Mouse (Mus musculus): Measurements from ENCODE around the gene Atpaf1. TPM values are rescaled to one million over a fixed set of nuclear protein-coding genes. Genes with fewer than 3 reads are reported as not detected.

Gene Atpaf1
- polyA plus RNA-seq, 2 experiments = 8.5 to 22.0 TPM

- 87% methylated on average over 3 of the region's 3 CpGs for WGBS (ENCODE audit: insufficient replicate concordance)
- no peak for DNase-seq (ENCODE audit: low read depth in 3 of 3, low spot score in 3 of 3)
These were observed 23.4 kb upstream of the Atpaf1 start for GRCm38 (mm10) chr4:115761206-115761605.

GRCm38 (mm10) chr4:115764581-115764980, 20.0 kb upstream of the Atpaf1 start:
- ATAC-seq (ENCODE audit: insufficient read depth) = no peak
- H3K4me2 ChIP-seq (ENCODE audit: low read depth) = no peak overlapping the region
- no peak overlapping the region for H3K27ac ChIP-seq
- H3K9me3 ChIP-seq (ENCODE audit: control insufficient read depth, low read length) = no peaks in the 10 kb centered on the region
- DNase-seq (ENCODE audit: low read depth in 3 of 3, low spot score in 3 of 3) = no peak
- H3K4me1 ChIP-seq (replicated peaks; ENCODE audit: control insufficient read depth in 2 of 2, insufficient read depth in 2 of 2, low read length in 1 of 2) = no peaks in the 10 kb centered on the region
- 86% methylated on average over 11 of the region's 11 CpGs for WGBS (ENCODE audit: insufficient replicate concordance)
- no peak overlapping the region for H3K9ac ChIP-seq (replicated peaks)
- no peak for TF ChIP-seq CTCF (IDR thresholded peaks at IDR 0.05; ENCODE audit: low read depth)
- no peak for TF ChIP-seq EP300 (IDR thresholded peaks at IDR 0.05; ENCODE audit: low read depth)
- H3K27me3 ChIP-seq (ENCODE audit: control insufficient read depth, insufficient read depth, low read length) = no peaks in the 10 kb centered on the region
- no peak overlapping the region for H3K4me3 ChIP-seq (ENCODE audit: insufficient read depth in 1 of 2, low read depth in 2 of 2, low read length in 2 of 2)
- peaks cover 11% of the 10 kb centered on the region for H3K36me3 ChIP-seq (replicated peaks; ENCODE audit: control insufficient read depth, insufficient read depth, low read depth)

More at GRCm38 (mm10) chr4:115761206-115761605, 23.4 kb upstream of the Atpaf1 start:
- no peaks in the 10 kb centered on the region for H3K9me3 ChIP-seq (ENCODE audit: control insufficient read depth, low read length)
- no peak overlapping the region for H3K27ac ChIP-seq
- no peak overlapping the region for H3K9ac ChIP-seq (replicated peaks)
- H3K4me3 ChIP-seq (ENCODE audit: insufficient read depth in 1 of 2, low read depth in 2 of 2, low read length in 2 of 2) = no peak overlapping the region
- TF ChIP-seq CTCF (IDR thresholded peaks at IDR 0.05; ENCODE audit: low read depth) (no peak), EP300 (IDR thresholded peaks at IDR 0.05; ENCODE audit: low read depth) (no peak)
- H3K4me2 ChIP-seq (ENCODE audit: low read depth) = no peak overlapping the region
- no peak for ATAC-seq (ENCODE audit: insufficient read depth)
- no peaks in the 10 kb centered on the region for H3K4me1 ChIP-seq (replicated peaks; ENCODE audit: control insufficient read depth in 2 of 2, insufficient read depth in 2 of 2, low read length in 1 of 2)
- H3K36me3 ChIP-seq (replicated peaks; ENCODE audit: control insufficient read depth, insufficient read depth, low read depth) = peaks cover 5% of the 10 kb centered on the region
- no peaks in the 10 kb centered on the region for H3K27me3 ChIP-seq (ENCODE audit: control insufficient read depth, insufficient read depth, low read length)

- no peak overlapping the region for H3K4me3 ChIP-seq (ENCODE audit: insufficient read depth in 1 of 2, low read depth in 2 of 2, low read length in 2 of 2)
- H3K4me2 ChIP-seq (ENCODE audit: low read depth) = no peak overlapping the region
- ATAC-seq (ENCODE audit: insufficient read depth) (no peak), DNase-seq (ENCODE audit: low read depth in 3 of 3, low spot score in 3 of 3) (no peak)
- no peak overlapping the region for H3K27ac ChIP-seq
- TF ChIP-seq CTCF (IDR thresholded peaks at IDR 0.05; ENCODE audit: low read depth) (no peak), EP300 (IDR thresholded peaks at IDR 0.05; ENCODE audit: low read depth) (no peak)
- WGBS (ENCODE audit: insufficient replicate concordance) = 69% methylated on average over 11 of the region's 11 CpGs
- H3K9me3 ChIP-seq (ENCODE audit: control insufficient read depth, low read length) = no peaks in the 10 kb centered on the region
- H3K36me3 ChIP-seq (replicated peaks; ENCODE audit: control insufficient read depth, insufficient read depth, low read depth) = peaks cover 11% of the 10 kb centered on the region
- H3K27me3 ChIP-seq (ENCODE audit: control insufficient read depth, insufficient read depth, low read length) = no peaks in the 10 kb centered on the region
- H3K9ac ChIP-seq (replicated peaks) = no peak overlapping the region
- no peaks in the 10 kb centered on the region for H3K4me1 ChIP-seq (replicated peaks; ENCODE audit: control insufficient read depth in 2 of 2, insufficient read depth in 2 of 2, low read length in 1 of 2)
These were observed 16.8 kb upstream of the Atpaf1 start for GRCm38 (mm10) chr4:115767647-115768467.

- Histone ChIP-seq H3K9me3 (ENCODE audit: control insufficient read depth, low read length) (no peaks in the 10 kb centered on the region), H3K27me3 (ENCODE audit: control insufficient read depth, insufficient read depth, low read length) (no peaks in the 10 kb centered on the region), H3K27ac (no peak overlapping the region), H3K4me2 (ENCODE audit: low read depth) (no peak overlapping the region), H3K4me3 (ENCODE audit: insufficient read depth in 1 of 2, low read depth in 2 of 2, low read length in 2 of 2) (no peak overlapping the region), H3K9ac (replicated peaks) (no peak overlapping the region), H3K36me3 (replicated peaks; ENCODE audit: control insufficient read depth, insufficient read depth, low read depth) (peaks cover 8% of the 10 kb centered on the region), H3K4me1 (replicated peaks; ENCODE audit: control insufficient read depth in 2 of 2, insufficient read depth in 2 of 2, low read length in 1 of 2) (no peaks in the 10 kb centered on the region)
- no peak for TF ChIP-seq CTCF (IDR thresholded peaks at IDR 0.05; ENCODE audit: low read depth)
- TF ChIP-seq EP300 (IDR thresholded peaks at IDR 0.05; ENCODE audit: low read depth) = no peak
- 62% methylated on average over 6 of the region's 6 CpGs for WGBS (ENCODE audit: insufficient replicate concordance)
- ATAC-seq (ENCODE audit: insufficient read depth) (no peak), DNase-seq (ENCODE audit: low read depth in 3 of 3, low spot score in 3 of 3) (no peak)
These were observed 9.6 kb upstream of the Atpaf1 start for GRCm38 (mm10) chr4:115775056-115775455.

GRCm38 (mm10) chr4:115777627-115778026, 7.0 kb upstream of the Atpaf1 start:
- H3K27me3 ChIP-seq (ENCODE audit: control insufficient read depth, insufficient read depth, low read length) = no peaks in the 10 kb centered on the region
- WGBS (ENCODE audit: insufficient replicate concordance) = 77% methylated on average over 2 of the region's 2 CpGs
- H3K27ac ChIP-seq = no peak overlapping the region
- DNase-seq (ENCODE audit: low read depth in 3 of 3, low spot score in 3 of 3) (no peak), ATAC-seq (ENCODE audit: insufficient read depth) (no peak)
- no peak overlapping the region for H3K4me2 ChIP-seq (ENCODE audit: low read depth)
- peaks cover 3% of the 10 kb centered on the region for H3K36me3 ChIP-seq (replicated peaks; ENCODE audit: control insufficient read depth, insufficient read depth, low read depth)
- H3K9ac ChIP-seq (replicated peaks) = no peak overlapping the region
- H3K4me1 ChIP-seq (replicated peaks; ENCODE audit: control insufficient read depth in 2 of 2, insufficient read depth in 2 of 2, low read length in 1 of 2) = no peaks in the 10 kb centered on the region
- TF ChIP-seq CTCF (IDR thresholded peaks at IDR 0.05; ENCODE audit: low read depth) = no peak
- TF ChIP-seq EP300 (IDR thresholded peaks at IDR 0.05; ENCODE audit: low read depth) = no peak
- no peak overlapping the region for H3K4me3 ChIP-seq (ENCODE audit: insufficient read depth in 1 of 2, low read depth in 2 of 2, low read length in 2 of 2)
- no peaks in the 10 kb centered on the region for H3K9me3 ChIP-seq (ENCODE audit: control insufficient read depth, low read length)
